Mouse (Mus musculus) R1 (cell line): ENCODE measurements at regions not wholly inside any gene's neighbourhood (a gene's known extent, or its start where the extent isn't known, plus 50 kb on each side); places are given as distances from the start of the nearest gene placed in this dataset.

Experiments used
- DNase-seq: peaks from one replicate; pipeline ENCODE4 v3.0.0-alpha.2; 2018; ENCODE audit warnings: low read depth, low spot score

- peak; percentile 20 for DNase-seq
Observed at GRCm38 (mm10) chr12:106480281-106481060, 470.4 kb downstream of the Vrk1 start.

- DNase-seq: no peak
Observed at GRCm38 (mm10) chr12:106501622-106502327, 491.7 kb downstream of the Vrk1 start.

- DNase-seq: no peak
Observed at GRCm38 (mm10) chr12:106504285-106504684, 494.3 kb downstream of the Vrk1 start.

GRCm38 (mm10) chr12:106514057-106514456, 504.0 kb downstream of the Vrk1 start:
- DNase-seq: peak; percentile 12

- no peak for DNase-seq
Observed at GRCm38 (mm10) chr12:106515257-106515788, 505.3 kb downstream of the Vrk1 start.

- no peak for DNase-seq
Observed at GRCm38 (mm10) chr12:106519141-106519540, 509.1 kb downstream of the Vrk1 start.

- no peak for DNase-seq
Observed at GRCm38 (mm10) chr12:106524411-106524810, 514.4 kb downstream of the Vrk1 start.

- DNase-seq: no peak
Observed at GRCm38 (mm10) chr12:106527116-106527515, 517.1 kb downstream of the Vrk1 start.

- peak; percentile 53 for DNase-seq
Observed at GRCm38 (mm10) chr12:106527699-106528434, 517.8 kb downstream of the Vrk1 start.

- DNase-seq: no peak
Observed at GRCm38 (mm10) chr12:106528521-106528920, 518.5 kb downstream of the Vrk1 start.

- no peak for DNase-seq
Observed at GRCm38 (mm10) chr12:106529175-106529574, 519.1 kb downstream of the Vrk1 start.

GRCm38 (mm10) chr12:106535086-106535485, 525.1 kb downstream of the Vrk1 start:
- no peak for DNase-seq

- no peak for DNase-seq
Observed at GRCm38 (mm10) chr12:106535628-106536288, 525.7 kb downstream of the Vrk1 start.

GRCm38 (mm10) chr12:106536289-106536636, 526.2 kb downstream of the Vrk1 start:
- no peak for DNase-seq

- no peak for DNase-seq
Observed at GRCm38 (mm10) chr12:106540003-106540402, 530.0 kb downstream of the Vrk1 start.

- DNase-seq: no peak
Observed at GRCm38 (mm10) chr12:106559566-106559965, 549.5 kb downstream of the Vrk1 start.

GRCm38 (mm10) chr12:106565263-106565681, 555.2 kb downstream of the Vrk1 start:
- DNase-seq: peak; percentile 15

GRCm38 (mm10) chr12:106566361-106566760, 556.3 kb downstream of the Vrk1 start:
- no peak for DNase-seq

- no peak for DNase-seq
Observed at GRCm38 (mm10) chr12:106567116-106567515, 557.1 kb downstream of the Vrk1 start.

- DNase-seq: no peak
Observed at GRCm38 (mm10) chr12:106568541-106569085, 558.6 kb downstream of the Vrk1 start.

- DNase-seq: no peak
Observed at GRCm38 (mm10) chr12:106572956-106573355, 562.9 kb downstream of the Vrk1 start.
